Mouse (Mus musculus) CH12.LX (cell line): ENCODE data around the gene 1700001J03Rik. TPM values are rescaled to one million over a fixed set of nuclear protein-coding genes. Genes with fewer than 3 reads are reported as not detected.
"Not testable (repeated sequence)": the region's sequence is repeated elsewhere in the genome, so short reads cannot be mapped to it uniquely, and the experiment has no call there.

ENCODE experiments used
- DNase-seq: peaks from one replicate; pipeline ENCODE4 v3.0.0-alpha.2; 2013; ENCODE audit errors: extremely low read depth
- H3K27ac ChIP-seq: 2 replicates; pipeline ENCODE4 v1.5.1; 2012; ENCODE audit warnings: low read depth, mild to moderate bottlenecking, control low read depth, moderate library complexity; ENCODE audit not compliant: insufficient read depth
- H3K27me3 ChIP-seq: replicated peaks from 2 replicates; pipeline ENCODE3; 2012; ENCODE audit warnings: inconsistent platforms
- H3K36me3 ChIP-seq, 2 experiments: replicated peaks in 1 of 2; 2 replicates each; pipeline versions ENCODE3 to v1.6.1; 2012; ENCODE audit warnings: inconsistent platforms in 1 of 2, low read length in 1 of 2, mild to moderate bottlenecking in 1 of 2, mixed read lengths in 1 of 2, moderate library complexity in 1 of 2; ENCODE audit not compliant: control insufficient read depth in 1 of 2, insufficient read depth in 1 of 2
- H3K4me1 ChIP-seq, 2 experiments: 2 replicates each; pipeline ENCODE4 v1.6.1; 2012; ENCODE audit warnings: inconsistent platforms in 1 of 2, moderate library complexity in 1 of 2; ENCODE audit not compliant: insufficient read depth in 2 of 2, control insufficient read depth in 1 of 2
- H3K4me2 ChIP-seq: 2 replicates; pipeline ENCODE4 v1.6.1; 2012; ENCODE audit warnings: low read depth, mild to moderate bottlenecking, control low read depth; ENCODE audit not compliant: poor library complexity, insufficient read depth, severe bottlenecking
- H3K4me3 ChIP-seq, 3 experiments: fragments of 150-350 bp in 1 of 3; sonication (generic) in 1 of 3; replicated peaks in 1 of 3; 2 replicates each; pipeline versions ENCODE3 to v1.5.1; 2011 to 2012; ENCODE audit warnings: low read depth in 2 of 3, low read length in 2 of 3, mild to moderate bottlenecking in 2 of 3, moderate library complexity in 2 of 3, control low read depth in 1 of 3, improper control_type of control experiment in 1 of 3, inconsistent platforms in 1 of 3, mixed read lengths in 1 of 3; ENCODE audit not compliant: poor library complexity in 1 of 3
- H3K79me2 ChIP-seq: replicated peaks from 2 replicates; pipeline ENCODE4 v1.6.1; 2012; ENCODE audit warnings: mild to moderate bottlenecking, moderate library complexity; ENCODE audit not compliant: control insufficient read depth, poor library complexity, insufficient read depth, severe bottlenecking; ENCODE audit errors: extremely low read depth
- H3K9ac ChIP-seq: 2 replicates; pipeline ENCODE4 v1.6.1; 2012; ENCODE audit warnings: low read depth, mild to moderate bottlenecking, control low read depth, moderate library complexity; ENCODE audit not compliant: insufficient read depth
- H3K9me3 ChIP-seq: replicated peaks from 2 replicates; pipeline ENCODE3; 2012; ENCODE audit warnings: low read length, inconsistent platforms, mixed read lengths
- CTCF ChIP-seq, 2 experiments: IDR thresholded peaks in 1 of 2; conservative IDR thresholded peaks in 1 of 2; 2 replicates each; pipeline ENCODE4 v1.5.1; 2011 to 2012; ENCODE audit warnings: low read depth in 2 of 2, low read length in 2 of 2, improper control_type of control experiment in 1 of 2, inconsistent platforms in 1 of 2, mild to moderate bottlenecking in 1 of 2, moderate library complexity in 1 of 2
- RAD21 ChIP-seq: IDR thresholded peaks from 2 replicates; pipeline ENCODE4 v1.6.1; 2011; ENCODE audit warnings: low read depth, mild to moderate bottlenecking, low read length, improper control_type of control experiment, moderate library complexity
- SMC3 ChIP-seq: IDR thresholded peaks from 2 replicates; pipeline ENCODE4 v1.6.1; 2011; ENCODE audit warnings: low read depth, low read length, improper control_type of control experiment
- dilution Hi-C: fragments of 300-500 bp; cut with MboI; formaldehyde crosslinking; loops from 2 replicates; pipeline ENCODE4 v1.14.3; 2020; ENCODE audit warnings: low sequenced_read_pairs; ENCODE audit not compliant: extremely low pct_unique_long_range_greater_than_20kb, extremely low pct_ligation_motif_present
- in situ Hi-C: fragments of 300-500 bp; cut with MboI; formaldehyde crosslinking; loops from 3 replicates; pipeline ENCODE4 v1.14.3; 2019; ENCODE audit warnings: low sequenced_read_pairs, low pct_ligation_motif_present, low pct_unique_long_range_greater_than_20kb, mixed read lengths
- polyA plus RNA-seq: library from polyadenylated mRNA; unstranded; fragments of >175 nt; gene quantifications from 2 replicates; pipeline ENCODE4 v1.2.1, GENCODE M21; 2012; ENCODE audit warnings: low read depth; ENCODE audit not compliant: insufficient read length
- total RNA-seq, 2 experiments: library from RNA; depleted of rRNA; stranded (reverse); fragments of 300-350 nt in 1 of 2; fragments of >200 nt in 1 of 2; gene quantifications; 2 replicates each; pipeline ENCODE4 v1.2.3; 2012 to 2014

Gene 1700001J03Rik
- total and polyA plus RNA-seq, 3 experiments: not detected

DNA sequence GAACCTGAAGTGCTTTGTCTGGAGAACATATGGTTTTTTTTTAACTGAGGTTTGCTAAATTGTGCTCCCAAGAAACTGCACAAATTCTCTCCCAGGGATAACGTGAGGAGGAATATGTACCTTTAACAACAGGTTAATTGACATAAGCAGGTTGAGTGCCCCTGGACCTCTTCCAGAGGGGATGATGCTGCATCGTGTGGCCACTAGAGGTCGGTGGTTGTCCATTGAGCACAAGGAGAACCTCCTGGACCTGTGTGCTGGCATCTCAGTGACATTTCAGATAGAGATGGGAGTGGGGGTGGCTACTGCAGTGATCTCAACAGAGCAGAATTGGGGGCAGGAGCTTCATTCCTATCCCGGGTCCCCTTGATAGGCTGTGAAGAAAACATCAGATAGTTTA lies 12.4 kb downstream of the 1700001J03Rik start:
- peak; percentile 24 for DNase-seq
- H3K27me3 ChIP-seq, H3K4me2 ChIP-seq, H3K36me3 ChIP-seq, H3K9ac ChIP-seq, H3K9me3 ChIP-seq, H3K4me3 ChIP-seq, dilution Hi-C loops, H3K27ac ChIP-seq: not testable (repeated sequence)
- TF ChIP-seq CTCF (conservative IDR thresholded peaks at IDR 0.05 in 1 of 2, IDR thresholded peaks at IDR 0.05 in 1 of 2; ENCODE audit: low read depth in 2 of 2, low read length in 2 of 2) (peak; percentile 30 to 52; a peak in 2 of 4 replicates), RAD21 (peak; percentile 34), SMC3 (peak; percentile 20; the same call in 1 of the 2 replicates)
- TF ChIP-seq, all 38 proteins: peak for 3; not testable (repeated sequence) for 35
- H3K79me2 ChIP-seq, H3K4me1 ChIP-seq, in situ Hi-C loops: not testable (repeated sequence)

DNA sequence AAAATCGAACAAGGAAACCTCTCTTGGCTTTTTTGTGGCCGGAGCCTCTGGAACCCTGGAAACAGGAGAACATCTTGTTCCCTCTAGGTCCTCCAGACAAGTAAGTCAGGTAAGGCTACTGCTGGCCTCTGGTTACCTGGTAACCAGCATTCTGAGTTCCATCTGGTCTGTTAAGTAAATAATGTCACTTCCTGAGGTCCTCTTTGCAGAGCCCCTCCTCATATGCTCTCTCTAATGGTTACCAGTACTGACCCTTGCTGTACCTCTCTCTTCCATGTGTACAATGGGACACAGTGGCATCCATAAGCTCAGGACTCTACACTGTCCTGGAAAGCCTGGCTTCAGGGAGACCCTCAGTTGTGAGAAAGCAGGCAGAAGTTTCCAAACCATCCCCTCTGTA lies 14.5 kb downstream of the 1700001J03Rik start, which contains the start of gene Gm6309:
TSS of gene Gm6309 (minus strand) at position 101 of the 400 bp plus-strand sequence.
- in situ Hi-C loops, H3K27ac ChIP-seq, H3K36me3 ChIP-seq, H3K9me3 ChIP-seq, H3K4me3 ChIP-seq, H3K9ac ChIP-seq, dilution Hi-C loops, H3K4me1 ChIP-seq, DNase-seq, H3K4me2 ChIP-seq, H3K27me3 ChIP-seq, H3K79me2 ChIP-seq: not testable (repeated sequence)

DNA sequence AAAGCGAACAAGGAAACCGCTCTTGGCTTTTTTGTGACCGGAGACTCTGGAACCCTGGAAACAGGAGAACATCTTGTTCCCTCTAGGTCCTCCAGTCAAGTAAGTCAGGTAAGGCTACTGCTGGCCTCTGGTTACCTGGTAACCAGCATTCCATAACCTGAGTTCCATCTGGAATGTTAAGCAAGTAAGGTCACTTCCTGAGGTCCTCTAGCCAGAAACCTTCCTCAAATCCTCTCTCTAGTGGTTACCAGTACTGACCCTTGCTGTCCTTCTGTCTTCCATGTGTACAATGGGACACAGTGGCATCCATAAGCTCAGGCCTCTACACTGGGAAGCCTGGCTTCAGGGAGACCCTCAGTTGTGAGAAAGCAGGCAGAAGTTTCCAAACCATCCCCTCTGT lies 24.7 kb downstream of the 1700001J03Rik start, which contains the start of gene Gm5565:
TSS of gene Gm5565 (minus strand) at position 101 of the 400 bp plus-strand sequence.
- H3K27ac ChIP-seq, dilution Hi-C loops, H3K79me2 ChIP-seq, H3K4me2 ChIP-seq, H3K4me1 ChIP-seq, H3K27me3 ChIP-seq, H3K9ac ChIP-seq, in situ Hi-C loops, DNase-seq, H3K4me3 ChIP-seq, H3K36me3 ChIP-seq, H3K9me3 ChIP-seq: not testable (repeated sequence)

DNA sequence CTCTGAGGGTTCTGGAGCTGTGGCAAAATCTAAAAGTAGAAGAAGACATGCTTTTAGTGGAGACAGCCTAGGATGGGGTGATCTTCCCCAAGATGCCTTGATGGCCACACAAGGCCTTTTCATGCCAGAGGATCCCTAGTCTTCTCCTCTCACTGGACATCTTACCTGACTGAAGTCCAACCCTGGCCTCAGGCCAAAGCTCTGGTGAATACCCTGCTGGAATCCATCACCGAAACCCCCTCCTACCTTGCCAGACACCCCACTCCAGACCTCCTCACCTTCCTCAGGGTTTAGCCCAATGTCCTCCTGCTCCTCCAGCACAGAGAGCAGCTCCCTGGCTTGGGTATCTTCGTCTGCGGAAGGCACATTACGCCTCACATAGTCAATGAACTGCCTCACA lies 26.8 kb downstream of the 1700001J03Rik start:
- H3K9ac ChIP-seq, DNase-seq, H3K36me3 ChIP-seq, dilution Hi-C loops, in situ Hi-C loops, H3K4me1 ChIP-seq, H3K9me3 ChIP-seq, H3K4me3 ChIP-seq, H3K27me3 ChIP-seq, H3K4me2 ChIP-seq, H3K79me2 ChIP-seq, H3K27ac ChIP-seq: not testable (repeated sequence)
